Mouse (Mus musculus) intestine, embryonic 16.5 days (tissue): ENCODE measurements at regions not wholly inside any gene's neighbourhood (a gene's known extent, or its start where the extent isn't known, plus 50 kb on each side); places are given as distances from the start of the nearest gene placed in this dataset.
"Not testable (repeated sequence)": the region's sequence is repeated elsewhere in the genome, so short reads cannot be mapped to it uniquely, and the experiment has no call there.

Source experiments
- ATAC-seq: fragments of 200-750 bp; cut with Nextera tagmentation; 2 replicates; pipeline ENCODE4 v1.8.0; 2017; ENCODE audit warnings: moderate TSS enrichment, moderate library complexity
- H3K27ac ChIP-seq: fragments of 300-500 bp; sonication (generic); 2 replicates; pipeline ENCODE4 v1.5.1; 2014; ENCODE audit warnings: mild to moderate bottlenecking, low read length
- H3K27me3 ChIP-seq: fragments of 300-500 bp; sonication (generic); replicated peaks from 2 replicates; pipeline ENCODE4 v1.6.1; 2014; ENCODE audit warnings: low read length, control low read depth, mixed read lengths; ENCODE audit not compliant: control insufficient read depth, insufficient read depth
- H3K36me3 ChIP-seq: fragments of 300-500 bp; sonication (generic); 2 replicates; pipeline ENCODE4 v1.6.1; 2014; ENCODE audit warnings: low read length, control low read depth; ENCODE audit not compliant: control insufficient read depth, insufficient read depth
- H3K4me1 ChIP-seq: fragments of 300-500 bp; sonication (generic); 2 replicates; pipeline ENCODE4 v1.6.1; 2014; ENCODE audit warnings: low read length, control low read depth, mixed read lengths; ENCODE audit not compliant: control insufficient read depth, insufficient read depth
- H3K4me2 ChIP-seq: fragments of 300-500 bp; sonication (generic); 2 replicates; pipeline ENCODE4 v1.6.1; 2014; ENCODE audit warnings: low read depth, low read length, control low read depth
- H3K4me3 ChIP-seq: fragments of 300-500 bp; sonication (generic); 2 replicates; pipeline ENCODE4 v1.5.1; 2014; ENCODE audit warnings: mild to moderate bottlenecking, low read length
- H3K9ac ChIP-seq: fragments of 300-500 bp; sonication (generic); 2 replicates; pipeline ENCODE4 v1.6.1; 2014; ENCODE audit warnings: low read depth, low read length
- H3K9me3 ChIP-seq: fragments of 300-500 bp; sonication (generic); 2 replicates; pipeline ENCODE4 v1.6.1; 2016; ENCODE audit warnings: low read length, control low read depth; ENCODE audit not compliant: control insufficient read depth
- WGBS: fragments of 180-500 bp; shearing (Covaris S2); extraction: QIAGEN DNeasy Blood & Tissue Kit; methylation state at CpG from one replicate; pipeline ENCODE4 v1.1.7; 2014; 5-methylcytosine and 5-hydroxymethylcytosine counted together

GRCm38 (mm10) chr7:137957354-137957753 lies 440.2 kb downstream of the Tcerg1l start:
- no peak overlapping the region for H3K4me2 ChIP-seq
- H3K9me3 ChIP-seq = no peaks in the 10 kb centered on the region
- ATAC-seq = no peak
- H3K27ac ChIP-seq = no peak overlapping the region
- H3K27me3 ChIP-seq = no peaks in the 10 kb centered on the region
- no peaks in the 10 kb centered on the region for H3K36me3 ChIP-seq
- WGBS = 73% methylated on average over 5 of the region's 5 CpGs
- no peak overlapping the region for H3K9ac ChIP-seq
- H3K4me3 ChIP-seq = no peak overlapping the region
- H3K4me1 ChIP-seq = no peaks in the 10 kb centered on the region

DNA sequence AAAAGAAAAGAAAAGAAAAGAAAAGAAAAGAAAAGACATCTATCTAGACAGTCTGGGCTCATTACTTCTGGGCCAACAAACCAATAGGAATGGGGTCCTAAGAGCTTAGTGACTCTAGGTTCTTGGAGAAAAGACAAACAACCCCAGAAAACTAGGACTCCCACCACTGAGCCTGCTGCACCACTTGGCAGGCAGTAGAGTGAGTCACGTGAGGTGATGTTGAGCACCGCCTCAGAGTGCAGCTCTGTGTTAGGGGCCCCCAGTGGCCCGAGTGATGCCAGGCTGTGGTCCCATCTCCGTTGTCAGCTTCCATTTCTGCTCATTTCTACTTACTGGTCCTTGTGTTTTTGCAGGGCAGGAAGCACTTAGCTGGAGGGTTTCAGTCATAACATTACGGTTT lies 439.7 kb downstream of the Tcerg1l start:
- ATAC-seq = no peak
- Histone ChIP-seq H3K36me3 (no peaks in the 10 kb centered on the region), H3K27me3 (no peaks in the 10 kb centered on the region), H3K27ac (no peak overlapping the region), H3K4me2 (no peak overlapping the region), H3K4me1 (no peaks in the 10 kb centered on the region), H3K9ac (no peak overlapping the region), H3K9me3 (no peaks in the 10 kb centered on the region), H3K4me3 (no peak overlapping the region)
- 73% methylated on average over 5 of the region's 5 CpGs for WGBS

- H3K27ac ChIP-seq = no peak overlapping the region
- H3K4me2 ChIP-seq = no peak overlapping the region
- no peaks in the 10 kb centered on the region for H3K9me3 ChIP-seq
- H3K4me3 ChIP-seq = no peak overlapping the region
- no peaks in the 10 kb centered on the region for H3K36me3 ChIP-seq
- H3K9ac ChIP-seq = no peak overlapping the region
- H3K4me1 ChIP-seq = no peaks in the 10 kb centered on the region
- no peak for ATAC-seq
- WGBS = 52% methylated on average over 3 of the region's 3 CpGs
- H3K27me3 ChIP-seq = no peaks in the 10 kb centered on the region
Observed at GRCm38 (mm10) chr7:137963470-137964095, 433.9 kb downstream of the Tcerg1l start.

GRCm38 (mm10) chr7:137974705-137975104 lies 422.8 kb downstream of the Tcerg1l start:
- no peaks in the 10 kb centered on the region for H3K27me3 ChIP-seq
- 95% methylated on average over 5 of the region's 5 CpGs for WGBS
- H3K36me3 ChIP-seq = no peaks in the 10 kb centered on the region
- no peak overlapping the region for H3K27ac ChIP-seq
- H3K9me3 ChIP-seq = no peaks in the 10 kb centered on the region
- no peak overlapping the region for H3K4me3 ChIP-seq
- H3K4me1 ChIP-seq = no peaks in the 10 kb centered on the region
- ATAC-seq = no peak
- H3K4me2 ChIP-seq = no peak overlapping the region
- H3K9ac ChIP-seq = no peak overlapping the region

DNA sequence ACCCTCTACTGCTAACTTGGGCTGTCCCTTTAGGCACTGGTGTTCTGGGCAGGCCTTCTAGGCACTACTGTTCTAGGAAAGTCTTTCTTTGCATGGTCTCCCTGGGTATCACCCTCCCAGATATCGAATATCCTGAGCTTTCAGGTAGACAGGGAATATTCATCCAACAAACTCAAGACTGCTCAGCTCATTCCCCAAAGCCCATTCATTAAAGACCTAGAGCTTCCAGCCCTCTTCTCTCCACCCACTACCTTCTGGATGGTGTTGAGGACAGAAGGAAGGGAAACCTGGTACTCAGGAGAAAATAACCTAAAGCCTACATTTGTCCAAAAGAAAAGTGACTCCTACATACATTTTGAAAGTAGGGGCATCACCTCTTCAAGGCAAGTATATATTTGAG lies 420.0 kb downstream of the Tcerg1l start:
- Histone ChIP-seq H3K9ac (no peak overlapping the region), H3K36me3 (no peaks in the 10 kb centered on the region), H3K27ac (no peak overlapping the region), H3K27me3 (no peaks in the 10 kb centered on the region), H3K4me2 (no peak overlapping the region), H3K9me3 (no peaks in the 10 kb centered on the region), H3K4me3 (no peak overlapping the region), H3K4me1 (no peaks in the 10 kb centered on the region)
- ATAC-seq = no peak
- WGBS = 88% methylated on average over 1 of the region's 1 CpGs

DNA sequence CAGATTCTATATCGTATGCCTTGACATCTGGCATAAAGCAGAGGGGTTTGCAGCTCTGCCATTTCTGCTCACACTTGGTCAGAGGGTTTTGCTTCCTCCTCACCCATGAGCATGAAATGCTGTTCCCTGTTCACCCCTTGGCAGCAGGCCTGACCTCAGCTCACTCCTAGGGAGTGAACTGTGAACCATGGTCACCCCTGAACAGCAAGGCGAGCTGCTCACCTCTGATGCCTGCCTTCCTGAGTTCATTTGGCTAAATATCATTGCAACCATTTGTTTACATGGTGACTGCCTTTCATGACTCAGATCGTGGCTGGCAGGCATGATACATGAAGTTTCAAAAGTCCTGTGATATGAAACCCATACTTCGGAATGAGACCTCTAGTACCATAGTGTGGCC lies 418.2 kb downstream of the Tcerg1l start:
- no peaks in the 10 kb centered on the region for H3K36me3 ChIP-seq
- H3K9me3 ChIP-seq = no peaks in the 10 kb centered on the region
- no peak overlapping the region for H3K4me3 ChIP-seq
- H3K27me3 ChIP-seq = no peaks in the 10 kb centered on the region
- H3K4me2 ChIP-seq = no peak overlapping the region
- no peaks in the 10 kb centered on the region for H3K4me1 ChIP-seq
- WGBS = 81% methylated on average over 4 of the region's 4 CpGs
- H3K9ac ChIP-seq = no peak overlapping the region
- ATAC-seq = no peak
- no peak overlapping the region for H3K27ac ChIP-seq

DNA sequence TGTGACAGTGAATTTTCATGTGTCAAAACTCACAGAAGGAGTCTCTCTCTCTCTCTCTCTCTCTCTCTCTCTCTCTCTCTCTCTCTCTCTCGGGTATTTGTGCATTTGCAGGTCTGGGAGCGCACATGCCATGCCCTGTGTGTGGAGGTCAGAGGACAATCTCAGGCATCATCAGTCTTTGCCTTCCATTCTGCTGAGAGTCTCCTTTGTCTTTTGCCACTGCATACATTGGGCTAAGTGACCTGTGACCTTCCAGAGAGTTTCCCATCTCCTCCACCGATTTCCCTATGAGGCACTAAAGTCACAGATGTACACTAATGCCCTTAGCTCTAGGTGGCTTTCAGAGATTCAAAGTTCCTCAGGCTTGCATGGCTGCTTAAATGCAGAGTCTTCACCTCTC lies 391.7 kb downstream of the Tcerg1l start:
- Histone ChIP-seq H3K36me3 (no peaks in the 10 kb centered on the region), H3K4me2 (no peak overlapping the region), H3K9ac (no peak overlapping the region), H3K27ac (no peak overlapping the region), H3K4me3 (no peak overlapping the region), H3K4me1 (no peaks in the 10 kb centered on the region), H3K9me3 (no peaks in the 10 kb centered on the region), H3K27me3 (no peaks in the 10 kb centered on the region)
- WGBS = 31% methylated on average over 3 of the region's 3 CpGs
- ATAC-seq = no peak

GRCm38 (mm10) chr7:138006971-138007370 lies 390.6 kb downstream of the Tcerg1l start:
- Histone ChIP-seq H3K4me2 (no peak overlapping the region), H3K4me1 (no peaks in the 10 kb centered on the region), H3K9ac (no peak overlapping the region), H3K27ac (no peak overlapping the region), H3K27me3 (no peaks in the 10 kb centered on the region), H3K36me3 (no peaks in the 10 kb centered on the region), H3K9me3 (no peaks in the 10 kb centered on the region), H3K4me3 (no peak overlapping the region)
- ATAC-seq = no peak
- 62% methylated on average over 3 of the region's 3 CpGs for WGBS

GRCm38 (mm10) chr7:138008601-138009000 lies 388.9 kb downstream of the Tcerg1l start:
- Histone ChIP-seq H3K4me2 (no peak overlapping the region), H3K27me3 (no peaks in the 10 kb centered on the region), H3K4me1 (no peaks in the 10 kb centered on the region), H3K36me3 (no peaks in the 10 kb centered on the region), H3K4me3 (no peak overlapping the region), H3K9me3 (no peaks in the 10 kb centered on the region), H3K27ac (no peak overlapping the region), H3K9ac (no peak overlapping the region)
- 45% methylated on average over 3 of the region's 3 CpGs for WGBS
- ATAC-seq = no peak

- H3K9ac ChIP-seq, H3K36me3 ChIP-seq, H3K4me3 ChIP-seq, ATAC-seq, H3K27me3 ChIP-seq, H3K4me2 ChIP-seq, H3K9me3 ChIP-seq, H3K27ac ChIP-seq, H3K4me1 ChIP-seq: not testable (repeated sequence)
- WGBS = 100% methylated on average over 1 of the region's 1 CpGs
Observed at GRCm38 (mm10) chr7:138024021-138024420, 373.5 kb downstream of the Tcerg1l start.
